In the genomic region with DNA sequence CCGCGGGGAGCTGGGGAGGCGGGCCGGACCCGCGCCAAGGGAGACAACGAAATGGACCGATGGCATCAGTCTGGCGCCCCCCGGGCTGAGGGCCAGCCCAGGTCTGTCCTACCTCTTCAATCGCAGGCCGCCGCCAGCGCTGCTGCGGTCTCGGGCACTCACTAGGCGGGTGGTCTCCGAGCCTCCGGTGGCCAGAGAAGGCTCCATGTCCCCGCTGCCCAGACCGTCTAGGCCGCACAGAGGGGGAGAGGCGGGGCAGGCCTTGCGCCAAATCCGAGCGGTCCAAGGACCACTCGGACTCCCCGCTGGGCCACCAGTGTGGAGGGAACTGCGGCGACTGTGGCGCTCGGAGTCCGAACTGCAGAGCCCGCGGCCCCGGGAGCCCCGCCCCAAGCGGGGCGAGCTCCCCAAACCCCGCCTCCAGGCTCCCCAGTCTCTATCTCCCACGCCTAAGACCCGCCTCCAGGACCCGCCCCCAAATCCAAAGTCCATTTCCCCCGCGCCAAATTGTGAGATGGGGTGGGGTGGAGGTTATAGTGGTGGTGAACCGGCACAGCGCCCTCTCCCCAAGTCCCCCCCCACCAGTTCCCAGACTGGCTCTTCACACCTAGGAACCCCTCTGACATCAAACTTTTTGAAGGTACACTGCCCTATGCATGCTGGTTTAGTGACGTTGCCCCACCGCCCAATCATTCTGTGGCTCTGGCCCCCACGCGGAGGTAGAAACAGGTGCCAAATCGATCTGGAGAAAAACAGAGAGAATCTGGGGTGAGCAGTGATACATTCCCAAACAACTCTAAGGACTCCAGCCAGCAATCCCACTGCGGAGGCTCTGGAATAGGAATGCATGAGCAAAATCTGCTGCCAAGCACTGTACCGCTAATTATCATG, we compare ENCODE assay signal across 8 mouse cellular contexts. TPM values are rescaled to one million over a fixed set of nuclear protein-coding genes. Genes with fewer than 3 reads are reported as not detected.
DNase-seq lines count a peak whose midpoint lies in the region; ATAC-seq and TF ChIP-seq lines count a peak whose summit lies in the region.

No protein-coding gene starts in this region.

- H3K36me3 ChIP-seq in heart, embryonic 13.5 days: no peaks in the 10 kb centered on the region
- H3K36me3 ChIP-seq in liver, embryonic 14.5 days (replicated peaks; ENCODE audit: control insufficient read depth, insufficient read depth, low read depth): no peaks in the 10 kb centered on the region
- H3K36me3 ChIP-seq in neural tube, embryonic 15.5 days: no peaks in the 10 kb centered on the region

- H3K9me3 ChIP-seq in heart, embryonic 13.5 days: no peaks in the 10 kb centered on the region
- H3K9me3 ChIP-seq in liver, embryonic 14.5 days (ENCODE audit: control insufficient read depth, low read length): no peaks in the 10 kb centered on the region
- no peaks in the 10 kb centered on the region for H3K9me3 ChIP-seq in neural tube, embryonic 15.5 days (replicated peaks)

- TF ChIP-seq EP300 in liver, embryonic 14.5 days (IDR thresholded peaks at IDR 0.05; ENCODE audit: low read depth): no peak

- WGBS in heart, embryonic 13.5 days: 1% methylated on average over 53 of the region's 54 CpGs
- 2% methylated on average over 50 of the region's 54 CpGs for WGBS in liver, embryonic 14.5 days (ENCODE audit: insufficient replicate concordance)
- WGBS in neural tube, embryonic 15.5 days: under 1% methylated on average over 49 of the region's 54 CpGs

- peak overlapping the region; percentile 73 for H3K9ac ChIP-seq in heart, embryonic 13.5 days
- no peak overlapping the region for H3K9ac ChIP-seq in liver, embryonic 14.5 days (replicated peaks)
- H3K9ac ChIP-seq in neural tube, embryonic 15.5 days (replicated peaks): peak overlapping the region; percentile 70

- H3K27me3 ChIP-seq in heart, embryonic 13.5 days (replicated peaks): peaks cover 100% of the 10 kb centered on the region
- peaks cover 71% of the 10 kb centered on the region for H3K27me3 ChIP-seq in liver, embryonic 14.5 days (ENCODE audit: control insufficient read depth, insufficient read depth, low read length)
- peaks cover 80% of the 10 kb centered on the region for H3K27me3 ChIP-seq in neural tube, embryonic 15.5 days (replicated peaks)

- H3K27ac ChIP-seq in heart, embryonic 13.5 days (replicated peaks): no peak overlapping the region
- H3K27ac ChIP-seq in liver, embryonic 14.5 days: no peak overlapping the region
- peak overlapping the region; percentile 61 for H3K27ac ChIP-seq in neural tube, embryonic 15.5 days (replicated peaks)

- ATAC-seq in heart, embryonic 13.5 days (ENCODE audit: extremely low read depth, insufficient number of reproducible peaks, low FRiP score, low TSS enrichment): peak; percentile 15
- ATAC-seq in liver, embryonic 14.5 days (ENCODE audit: insufficient read depth): peak; percentile 57; the same call in 1 of the 2 replicates
- peak; percentile 83 for ATAC-seq in neural tube, embryonic 15.5 days (ENCODE audit: low FRiP score)

- no peak for TF ChIP-seq CTCF in liver, embryonic 14.5 days (IDR thresholded peaks at IDR 0.05; ENCODE audit: low read depth)

- peaks cover 40% of the 10 kb centered on the region for H3K4me1 ChIP-seq in heart, embryonic 13.5 days
- no peaks in the 10 kb centered on the region for H3K4me1 ChIP-seq in liver, embryonic 14.5 days (replicated peaks; ENCODE audit: control insufficient read depth in 2 of 2, insufficient read depth in 2 of 2, low read length in 1 of 2)
- H3K4me1 ChIP-seq in neural tube, embryonic 15.5 days: peaks cover 54% of the 10 kb centered on the region

- H3K4me2 ChIP-seq in heart, embryonic 13.5 days: peak overlapping the region; percentile 74
- H3K4me2 ChIP-seq in liver, embryonic 14.5 days (ENCODE audit: low read depth): peak overlapping the region; percentile 19
- H3K4me2 ChIP-seq in neural tube, embryonic 15.5 days: peak overlapping the region; percentile 68

- peak overlapping the region; percentile 49 for H3K4me3 ChIP-seq in heart, embryonic 13.5 days
- H3K4me3 ChIP-seq in liver, embryonic 14.5 days (ENCODE audit: insufficient read depth in 1 of 2, low read depth in 2 of 2, low read length in 2 of 2): peak overlapping the region; percentile 30 to 42
- H3K4me3 ChIP-seq in neural tube, embryonic 15.5 days (replicated peaks): peak overlapping the region; percentile 53

- DNase-seq in adrenal gland, adult (ENCODE audit: inconsistent age in 2 of 2, low spot score in 1 of 2): peak; percentile 40 to 67
- no peak for DNase-seq in adrenal gland, postnatal 4 days (ENCODE audit: low spot score in 2 of 2)
- DNase-seq in adrenal gland, postnatal 36 days: peak; percentile 59 to 70
- peak; percentile 76 for DNase-seq in kidney, postnatal 10 days
- DNase-seq in liver, embryonic 14.5 days (ENCODE audit: low read depth in 3 of 3, low spot score in 3 of 3): no peak
- no peak for DNase-seq in c-Kit-positive CD71-positive TER-119-positive erythroid progenitor cells, embryonic 14.5 days (ENCODE audit: low spot score)

RNA-seq across cellular contexts. Expression of a gene that starts 12.7 kb away (rescaled TPM):
- not detected for total RNA-seq in adrenal gland, postnatal 4 days (2021)
- total RNA-seq in adrenal gland, postnatal 36 days (2021): not detected
- not detected in 2 replicates for polyA plus RNA-seq in heart, embryonic 13.5 days (2015; fragmentation: Nextera tagmentation; extraction: Ambion mirVana)
- polyA plus RNA-seq in liver, embryonic 14.5 days (2012; rRNA removed): not detected in 2 replicates
- polyA plus RNA-seq in liver, embryonic 14.5 days (2014; fragmentation: Nextera tagmentation; extraction: Ambion mirVana): not detected in 2 replicates
- polyA plus RNA-seq in neural tube, embryonic 15.5 days (2015; fragmentation: Nextera tagmentation; extraction: Ambion mirVana): not detected in 2 replicates

RNA-seq across cellular contexts. Expression of a gene that starts 14.6 kb away (rescaled TPM):
- total RNA-seq in adrenal gland, postnatal 4 days (2021): under 1 TPM; 0.34 to 0.50 TPM
- not detected for total RNA-seq in adrenal gland, postnatal 36 days (2021)
- 0.21 and 0.69 TPM in 2 replicates for polyA plus RNA-seq in heart, embryonic 13.5 days (2015; fragmentation: Nextera tagmentation; extraction: Ambion mirVana)
- polyA plus RNA-seq in liver, embryonic 14.5 days (2012; rRNA removed): 0.26 and 0.40 TPM in 2 replicates
- 0.14 and 0.41 TPM in 2 replicates for polyA plus RNA-seq in liver, embryonic 14.5 days (2014; fragmentation: Nextera tagmentation; extraction: Ambion mirVana)
- polyA plus RNA-seq in neural tube, embryonic 15.5 days (2015; fragmentation: Nextera tagmentation; extraction: Ambion mirVana): 44.9 and 55.5 TPM in 2 replicates

RNA-seq across cellular contexts. Expression of a gene that starts 23.1 kb away (rescaled TPM):
- 1 to 10 TPM; 1.8 to 4.2 TPM for total RNA-seq in adrenal gland, postnatal 4 days (2021)
- under 1 TPM in 1 of 2 experiments, not detected in 1; 0.20 TPM for total RNA-seq in adrenal gland, postnatal 36 days (2021)
- 10.7 and 13.9 TPM in 2 replicates for polyA plus RNA-seq in heart, embryonic 13.5 days (2015; fragmentation: Nextera tagmentation; extraction: Ambion mirVana)
- polyA plus RNA-seq in liver, embryonic 14.5 days (2012; rRNA removed): not detected in 2 replicates
- not detected in 2 replicates for polyA plus RNA-seq in liver, embryonic 14.5 days (2014; fragmentation: Nextera tagmentation; extraction: Ambion mirVana)
- 0.33 and 1.5 TPM in 2 replicates for polyA plus RNA-seq in neural tube, embryonic 15.5 days (2015; fragmentation: Nextera tagmentation; extraction: Ambion mirVana)

RNA-seq across cellular contexts. Expression of a gene that starts 38.8 kb away (rescaled TPM):
- 10 to 100 TPM; 33.0 to 40.2 TPM for total RNA-seq in adrenal gland, postnatal 4 days (2021)
- total RNA-seq in adrenal gland, postnatal 36 days (2021): 10 to 100 TPM; 22.9 to 29.7 TPM
- 17.8 and 20.9 TPM in 2 replicates for polyA plus RNA-seq in heart, embryonic 13.5 days (2015; fragmentation: Nextera tagmentation; extraction: Ambion mirVana)
- polyA plus RNA-seq in liver, embryonic 14.5 days (2012; rRNA removed): 18.2 and 20.4 TPM in 2 replicates
- 14.0 and 15.8 TPM in 2 replicates for polyA plus RNA-seq in liver, embryonic 14.5 days (2014; fragmentation: Nextera tagmentation; extraction: Ambion mirVana)
- polyA plus RNA-seq in neural tube, embryonic 15.5 days (2015; fragmentation: Nextera tagmentation; extraction: Ambion mirVana): 11.6 and 13.5 TPM in 2 replicates

RNA-seq across cellular contexts. Expression of a gene that starts 44.7 kb away (rescaled TPM):
- total RNA-seq in adrenal gland, postnatal 4 days (2021): 10 to 100 TPM; 18.8 to 20.9 TPM
- total RNA-seq in adrenal gland, postnatal 36 days (2021): 10 to 100 TPM; 26.6 to 30.3 TPM
- polyA plus RNA-seq in heart, embryonic 13.5 days (2015; fragmentation: Nextera tagmentation; extraction: Ambion mirVana): 6.9 and 7.2 TPM in 2 replicates
- 4.2 and 5.2 TPM in 2 replicates for polyA plus RNA-seq in liver, embryonic 14.5 days (2012; rRNA removed)
- polyA plus RNA-seq in liver, embryonic 14.5 days (2014; fragmentation: Nextera tagmentation; extraction: Ambion mirVana): 2.2 and 2.3 TPM in 2 replicates
- polyA plus RNA-seq in neural tube, embryonic 15.5 days (2015; fragmentation: Nextera tagmentation; extraction: Ambion mirVana): 16.7 and 17.8 TPM in 2 replicates

Comparison
In these comparisons a context has a peak if more than half of its experiments do, and no peak if none do; other contexts are left out.
1. DNase-seq: peak in adrenal gland, adult (2 of 2), adrenal gland, postnatal 36 days (2 of 2) and kidney, postnatal 10 days (single experiment); none in adrenal gland, postnatal 4 days (0 of 2), liver, embryonic 14.5 days (0 of 3) and c-Kit-positive CD71-positive TER-119-positive erythroid progenitor cells, embryonic 14.5 days (single experiment).
2. ATAC-seq: peak in every context shown above with its lines; median percentile 83 in neural tube, embryonic 15.5 days; 57 in liver, embryonic 14.5 days; 15 in heart, embryonic 13.5 days.
3. H3K4me2 ChIP-seq: peak in every context shown above with its lines; median percentile 74 in heart, embryonic 13.5 days; 68 in neural tube, embryonic 15.5 days; 19 in liver, embryonic 14.5 days.
4. RNA of a gene that starts 14.6 kb away (polyA plus RNA-seq): 44.9 to 55.5 TPM in neural tube, embryonic 15.5 days; 0.14 to 0.41 TPM in liver, embryonic 14.5 days and 0.21 to 0.69 TPM in heart, embryonic 13.5 days; every median in the first group is over 10 times any median in the second.
5. Peak in every context shown above with its lines, with median percentiles within 50 percentile points of each other: H3K4me3 ChIP-seq.